Mouse (Mus musculus) megakaryocyte, embryonic 14.5 days (primary cell): ENCODE results near the gene Emc10. TPM values are rescaled to one million over a fixed set of nuclear protein-coding genes. Genes with fewer than 3 reads are reported as not detected.
A peak's percentile ranks its signal among the peaks of the same experiment; 100 is the strongest.

Experiments used
- H3K27me3 ChIP-seq: replicated peaks from 2 replicates; pipeline ENCODE3; 2012; ENCODE audit warnings: inconsistent platforms
- H3K36me3 ChIP-seq: replicated peaks from 2 replicates; pipeline ENCODE3; 2012; ENCODE audit warnings: low read length, inconsistent platforms, mixed read lengths
- H3K4me1 ChIP-seq: 2 replicates; pipeline ENCODE4 v1.6.1; 2012; ENCODE audit warnings: inconsistent platforms
- H3K4me3 ChIP-seq: replicated peaks from 2 replicates; pipeline ENCODE3; 2012; ENCODE audit warnings: moderate library complexity, mild to moderate bottlenecking, inconsistent platforms
- H3K9me3 ChIP-seq: 2 replicates; pipeline ENCODE4 v1.6.1; 2012; ENCODE audit warnings: inconsistent platforms
- FLI1 ChIP-seq: IDR thresholded peaks from 2 replicates; pipeline ENCODE4 v1.6.1; 2012; ENCODE audit warnings: low read length, inconsistent platforms, mixed read lengths
- GATA1 ChIP-seq: IDR thresholded peaks from 3 replicates; pipeline ENCODE4 v1.6.1; 2012; ENCODE audit warnings: mixed read lengths, low read length, inconsistent platforms, borderline replicate concordance
- polyA plus RNA-seq: library from polyadenylated mRNA; stranded (reverse); fragments of >175 nt; gene quantifications from 2 replicates; pipeline ENCODE4 v1.2.3, GENCODE M21; 2012; ENCODE audit warnings: low replicate concordance; ENCODE audit not compliant: insufficient read depth

Emc10 gene
- polyA plus RNA-seq, 1 experiment, result 156 TPM

- H3K4me1 ChIP-seq, result peaks cover 37% of the 10 kb centered on the region
- H3K9me3 ChIP-seq, result no peaks in the 10 kb centered on the region
- H3K4me3 ChIP-seq, result no peak overlapping the region
- TF ChIP-seq GATA1, result no peak
- TF ChIP-seq FLI1, result no peak
- peaks cover 23% of the 10 kb centered on the region for H3K27me3 ChIP-seq
- peaks cover 9% of the 10 kb centered on the region for H3K36me3 ChIP-seq
Observed at GRCm38 (mm10) chr7:44498922-44499321, 2.6 kb upstream of the Emc10 start.

GRCm38 (mm10) chr7:44497361-44498055 lies 1.2 kb upstream of the Emc10 start:
- Histone ChIP-seq H3K4me1 (peaks cover 36% of the 10 kb centered on the region), H3K4me3 (peak overlapping the region; percentile 95), H3K9me3 (no peaks in the 10 kb centered on the region), H3K36me3 (peaks cover 23% of the 10 kb centered on the region), H3K27me3 (peaks cover 14% of the 10 kb centered on the region)
- TF ChIP-seq GATA1, result no peak
- TF ChIP-seq FLI1, result no peak

- Histone ChIP-seq H3K4me3 (peak overlapping the region; percentile 95), H3K27me3 (peaks cover 14% of the 10 kb centered on the region), H3K4me1 (peaks cover 37% of the 10 kb centered on the region), H3K9me3 (no peaks in the 10 kb centered on the region), H3K36me3 (peaks cover 31% of the 10 kb centered on the region)
- TF ChIP-seq GATA1 (no peak), FLI1 (no peak)
Observed at GRCm38 (mm10) chr7:44496771-44497109, 411 bp upstream of the Emc10 start.

GRCm38 (mm10) chr7:44495086-44495485 lies 1.2 kb downstream of the Emc10 start:
- H3K27me3 ChIP-seq, result peaks cover 10% of the 10 kb centered on the region
- peaks cover 41% of the 10 kb centered on the region for H3K4me1 ChIP-seq
- no peak for TF ChIP-seq GATA1
- no peak for TF ChIP-seq FLI1
- peak overlapping the region; percentile 95 for H3K4me3 ChIP-seq
- H3K36me3 ChIP-seq, result peaks cover 48% of the 10 kb centered on the region
- no peaks in the 10 kb centered on the region for H3K9me3 ChIP-seq

GRCm38 (mm10) chr7:44494681-44495080 lies 1.6 kb downstream of the Emc10 start:
- TF ChIP-seq FLI1, result no peak
- TF ChIP-seq GATA1, result no peak
- peaks cover 45% of the 10 kb centered on the region for H3K4me1 ChIP-seq
- H3K4me3 ChIP-seq, result peak overlapping the region; percentile 19
- H3K27me3 ChIP-seq, result peaks cover 6% of the 10 kb centered on the region
- peaks cover 52% of the 10 kb centered on the region for H3K36me3 ChIP-seq
- H3K9me3 ChIP-seq, result no peaks in the 10 kb centered on the region

GRCm38 (mm10) chr7:44492166-44492826 lies 4.0 kb downstream of the Emc10 start:
- H3K9me3 ChIP-seq, result no peaks in the 10 kb centered on the region
- no peak overlapping the region for H3K4me3 ChIP-seq
- no peak for TF ChIP-seq FLI1
- TF ChIP-seq GATA1, result no peak
- H3K36me3 ChIP-seq, result peaks cover 72% of the 10 kb centered on the region
- H3K4me1 ChIP-seq, result peaks cover 53% of the 10 kb centered on the region
- no peaks in the 10 kb centered on the region for H3K27me3 ChIP-seq

- no peak overlapping the region for H3K4me3 ChIP-seq
- H3K36me3 ChIP-seq, result peaks cover 76% of the 10 kb centered on the region
- TF ChIP-seq FLI1, result no peak
- TF ChIP-seq GATA1, result no peak
- peaks cover 46% of the 10 kb centered on the region for H3K4me1 ChIP-seq
- H3K9me3 ChIP-seq, result no peaks in the 10 kb centered on the region
- no peaks in the 10 kb centered on the region for H3K27me3 ChIP-seq
Observed at GRCm38 (mm10) chr7:44491391-44491790, 4.9 kb downstream of the Emc10 start.

- H3K36me3 ChIP-seq, result peaks cover 76% of the 10 kb centered on the region
- H3K4me1 ChIP-seq, result peaks cover 39% of the 10 kb centered on the region
- no peak for TF ChIP-seq FLI1
- TF ChIP-seq GATA1, result no peak
- no peaks in the 10 kb centered on the region for H3K27me3 ChIP-seq
- H3K9me3 ChIP-seq, result no peaks in the 10 kb centered on the region
- H3K4me3 ChIP-seq, result no peak overlapping the region
Observed at GRCm38 (mm10) chr7:44490281-44490680, 6.0 kb downstream of the Emc10 start.

- Histone ChIP-seq H3K27me3 (no peaks in the 10 kb centered on the region), H3K9me3 (no peaks in the 10 kb centered on the region), H3K36me3 (peaks cover 63% of the 10 kb centered on the region), H3K4me1 (peaks cover 34% of the 10 kb centered on the region), H3K4me3 (no peak overlapping the region)
- TF ChIP-seq FLI1 (no peak), GATA1 (no peak)
Observed at GRCm38 (mm10) chr7:44488545-44488944, 7.8 kb downstream of the Emc10 start.

- Histone ChIP-seq H3K9me3 (no peaks in the 10 kb centered on the region), H3K4me3 (no peak overlapping the region), H3K4me1 (peaks cover 37% of the 10 kb centered on the region), H3K36me3 (peaks cover 57% of the 10 kb centered on the region), H3K27me3 (peaks cover 3% of the 10 kb centered on the region)
- TF ChIP-seq FLI1, result no peak
- no peak for TF ChIP-seq GATA1
Observed at GRCm38 (mm10) chr7:44487936-44488335, 8.4 kb downstream of the Emc10 start.
